Mouse (Mus musculus): ENCODE results near the gene Ctnnbl1. TPM values are rescaled to one million over a fixed set of nuclear protein-coding genes. Genes with fewer than 3 reads are reported as not detected.
A peak's percentile ranks its signal among the peaks of the same experiment; 100 is the strongest.

Gene Ctnnbl1
- polyA plus RNA-seq (2014; fragmentation: Nextera tagmentation; extraction: Ambion mirVana), result 50.1 and 55.0 TPM in 2 replicates

- H3K27ac ChIP-seq (replicated peaks; ENCODE audit: low read depth, low read length), result no peak within 1 kb of the TSS
- WGBS, result 12% methylated on average over 44 of the region's 44 CpGs
- no peaks in the 10 kb centered on the region for H3K36me3 ChIP-seq (ENCODE audit: control insufficient read depth, insufficient read depth, low read length)
- peak within 1 kb of the TSS; percentile 78 for H3K4me2 ChIP-seq (ENCODE audit: low read depth, low read length)
- DNase-seq (ENCODE audit: low spot score), result peak; percentile 98
- peak; percentile 95 for ATAC-seq (ENCODE audit: low read depth)
- H3K4me1 ChIP-seq (ENCODE audit: control insufficient read depth, insufficient read depth, low read length), result peaks cover 5% of the 10 kb centered on the region; the same call in 1 of the 2 replicates
- H3K4me3 ChIP-seq (ENCODE audit: low read depth, low read length), result peak within 1 kb of the TSS; percentile 65
- peak within 1 kb of the TSS; percentile 77 for H3K9ac ChIP-seq (ENCODE audit: low read depth, low read length)
- no peaks in the 10 kb centered on the region for H3K9me3 ChIP-seq (ENCODE audit: control insufficient read depth, low read length)
- no peaks in the 10 kb centered on the region for H3K27me3 ChIP-seq (replicated peaks; ENCODE audit: control insufficient read depth, insufficient read depth, low read length)
Measured at GRCm38 (mm10) chr2:157736854-157737850, at the start of gene Ctnnbl1. Gene Ctnnbl1, plus strand, starts transcription at chr2:157737401.

- 58% methylated on average over 3 of the region's 3 CpGs for WGBS
- Histone ChIP-seq H3K4me2 (ENCODE audit: low read depth, low read length) (no peak overlapping the region), H3K27me3 (replicated peaks; ENCODE audit: control insufficient read depth, insufficient read depth, low read length) (no peaks in the 10 kb centered on the region)
Measured at GRCm38 (mm10) chr2:157687506-157687905, 49.7 kb upstream of the Ctnnbl1 start.

GRCm38 (mm10) chr2:157691266-157692105 lies 45.7 kb upstream of the Ctnnbl1 start:
- H3K4me1 ChIP-seq (ENCODE audit: control insufficient read depth, insufficient read depth, low read length), result no peaks in the 10 kb centered on the region; the same call in 1 of the 2 replicates
- H3K4me3 ChIP-seq (ENCODE audit: low read depth, low read length), result no peak overlapping the region
- no peak overlapping the region for H3K9ac ChIP-seq (ENCODE audit: low read depth, low read length)
- DNase-seq (ENCODE audit: low spot score), result no peak
- H3K9me3 ChIP-seq (ENCODE audit: control insufficient read depth, low read length), result no peaks in the 10 kb centered on the region
- no peaks in the 10 kb centered on the region for H3K36me3 ChIP-seq (ENCODE audit: control insufficient read depth, insufficient read depth, low read length)
- no peak for ATAC-seq (ENCODE audit: low read depth)
- no peak overlapping the region for H3K4me2 ChIP-seq (ENCODE audit: low read depth, low read length)
- H3K27ac ChIP-seq (replicated peaks; ENCODE audit: low read depth, low read length), result no peak overlapping the region
- 40% methylated on average over 13 of the region's 13 CpGs for WGBS
- H3K27me3 ChIP-seq (replicated peaks; ENCODE audit: control insufficient read depth, insufficient read depth, low read length), result no peaks in the 10 kb centered on the region

More at GRCm38 (mm10) chr2:157687506-157687905, 49.7 kb upstream of the Ctnnbl1 start:
- Histone ChIP-seq H3K4me3 (ENCODE audit: low read depth, low read length) (no peak overlapping the region), H3K27ac (replicated peaks; ENCODE audit: low read depth, low read length) (no peak overlapping the region), H3K9ac (ENCODE audit: low read depth, low read length) (no peak overlapping the region), H3K4me1 (ENCODE audit: control insufficient read depth, insufficient read depth, low read length) (no peaks in the 10 kb centered on the region), H3K9me3 (ENCODE audit: control insufficient read depth, low read length) (no peaks in the 10 kb centered on the region), H3K36me3 (ENCODE audit: control insufficient read depth, insufficient read depth, low read length) (no peaks in the 10 kb centered on the region)
- ATAC-seq (ENCODE audit: low read depth) (no peak), DNase-seq (ENCODE audit: low spot score) (no peak)

- WGBS, result 15% methylated on average over 17 of the region's 17 CpGs
- H3K4me1 ChIP-seq (ENCODE audit: control insufficient read depth, insufficient read depth, low read length), result no peaks in the 10 kb centered on the region; the same call in 1 of the 2 replicates
- no peaks in the 10 kb centered on the region for H3K27me3 ChIP-seq (replicated peaks; ENCODE audit: control insufficient read depth, insufficient read depth, low read length)
- no peak overlapping the region for H3K4me2 ChIP-seq (ENCODE audit: low read depth, low read length)
- H3K36me3 ChIP-seq (ENCODE audit: control insufficient read depth, insufficient read depth, low read length), result no peaks in the 10 kb centered on the region
- H3K27ac ChIP-seq (replicated peaks; ENCODE audit: low read depth, low read length), result no peak overlapping the region
- no peak for DNase-seq (ENCODE audit: low spot score)
- no peak overlapping the region for H3K9ac ChIP-seq (ENCODE audit: low read depth, low read length)
- ATAC-seq (ENCODE audit: low read depth), result no peak
- no peak overlapping the region for H3K4me3 ChIP-seq (ENCODE audit: low read depth, low read length)
- no peaks in the 10 kb centered on the region for H3K9me3 ChIP-seq (ENCODE audit: control insufficient read depth, low read length)
Measured at GRCm38 (mm10) chr2:157692365-157692932, 44.8 kb upstream of the Ctnnbl1 start.

GRCm38 (mm10) chr2:157693576-157693975 lies 43.6 kb upstream of the Ctnnbl1 start:
- Histone ChIP-seq H3K4me1 (ENCODE audit: control insufficient read depth, insufficient read depth, low read length) (no peaks in the 10 kb centered on the region; the same call in 1 of the 2 replicates), H3K9ac (ENCODE audit: low read depth, low read length) (no peak overlapping the region), H3K27ac (replicated peaks; ENCODE audit: low read depth, low read length) (no peak overlapping the region), H3K4me2 (ENCODE audit: low read depth, low read length) (no peak overlapping the region), H3K27me3 (replicated peaks; ENCODE audit: control insufficient read depth, insufficient read depth, low read length) (no peaks in the 10 kb centered on the region), H3K4me3 (ENCODE audit: low read depth, low read length) (no peak overlapping the region), H3K36me3 (ENCODE audit: control insufficient read depth, insufficient read depth, low read length) (no peaks in the 10 kb centered on the region), H3K9me3 (ENCODE audit: control insufficient read depth, low read length) (no peaks in the 10 kb centered on the region)
- no peak for ATAC-seq (ENCODE audit: low read depth)
- DNase-seq (ENCODE audit: low spot score), result no peak
- WGBS, result 65% methylated on average over 3 of the region's 3 CpGs

GRCm38 (mm10) chr2:157696297-157696731 lies 40.9 kb upstream of the Ctnnbl1 start:
- peak; percentile 84 for ATAC-seq (ENCODE audit: low read depth)
- Histone ChIP-seq H3K9me3 (ENCODE audit: control insufficient read depth, low read length) (no peaks in the 10 kb centered on the region), H3K36me3 (ENCODE audit: control insufficient read depth, insufficient read depth, low read length) (no peaks in the 10 kb centered on the region), H3K4me3 (ENCODE audit: low read depth, low read length) (no peak overlapping the region), H3K9ac (ENCODE audit: low read depth, low read length) (no peak overlapping the region), H3K27me3 (replicated peaks; ENCODE audit: control insufficient read depth, insufficient read depth, low read length) (no peaks in the 10 kb centered on the region), H3K27ac (replicated peaks; ENCODE audit: low read depth, low read length) (no peak overlapping the region), H3K4me1 (ENCODE audit: control insufficient read depth, insufficient read depth, low read length) (no peaks in the 10 kb centered on the region; the same call in 1 of the 2 replicates), H3K4me2 (ENCODE audit: low read depth, low read length) (no peak overlapping the region)
- DNase-seq (ENCODE audit: low spot score), result peak; percentile 70
- WGBS, result 19% methylated on average over 6 of the region's 7 CpGs

GRCm38 (mm10) chr2:157703155-157703554 lies 34.0 kb upstream of the Ctnnbl1 start:
- Histone ChIP-seq H3K27me3 (replicated peaks; ENCODE audit: control insufficient read depth, insufficient read depth, low read length) (0 out of 2 replicates have a peak, but pooled peaks cover 4% of the 10 kb centered on the region), H3K4me3 (ENCODE audit: low read depth, low read length) (no peak overlapping the region), H3K9ac (ENCODE audit: low read depth, low read length) (no peak overlapping the region), H3K9me3 (ENCODE audit: control insufficient read depth, low read length) (no peaks in the 10 kb centered on the region), H3K4me1 (ENCODE audit: control insufficient read depth, insufficient read depth, low read length) (no peaks in the 10 kb centered on the region; the same call in 1 of the 2 replicates), H3K36me3 (ENCODE audit: control insufficient read depth, insufficient read depth, low read length) (no peaks in the 10 kb centered on the region), H3K27ac (replicated peaks; ENCODE audit: low read depth, low read length) (no peak overlapping the region), H3K4me2 (ENCODE audit: low read depth, low read length) (no peak overlapping the region)
- no peak for ATAC-seq (ENCODE audit: low read depth)
- WGBS, result 59% methylated on average over 8 of the region's 8 CpGs
- DNase-seq (ENCODE audit: low spot score), result no peak

All from embryonic facial prominence, embryonic 14.5 days (tissue).